Mouse (Mus musculus): Measurements from ENCODE around the gene Aqp12. TPM values are rescaled to one million over a fixed set of nuclear protein-coding genes. Genes with fewer than 3 reads are reported as not detected.

Aqp12 gene
- polyA plus RNA-seq, 1 experiment from 2014 or later: not detected

GRCm38 (mm10) chr1:93029387-93029786 is 23.3 kb downstream of the Aqp12 start:
- DNase-seq (ENCODE audit: low spot score): no peak
- Histone ChIP-seq H3K27me3 (ENCODE audit: insufficient read depth, poor library complexity, severe bottlenecking) (no peaks in the 10 kb centered on the region; the same call in 1 of the 2 replicates), H3K4me1 (peaks cover 20% of the 10 kb centered on the region), H3K27ac (no peak overlapping the region), H3K36me3 (no peaks in the 10 kb centered on the region), H3K9me3 (no peaks in the 10 kb centered on the region), H3K4me3 (no peak overlapping the region)
- 94% methylated on average over 10 of the region's 10 CpGs for WGBS

GRCm38 (mm10) chr1:93030060-93030459 is 23.9 kb downstream of the Aqp12 start:
- no peak for DNase-seq (ENCODE audit: low spot score)
- no peak overlapping the region for H3K27ac ChIP-seq
- H3K4me1 ChIP-seq: peaks cover 27% of the 10 kb centered on the region
- H3K27me3 ChIP-seq (ENCODE audit: insufficient read depth, poor library complexity, severe bottlenecking): no peaks in the 10 kb centered on the region; the same call in 1 of the 2 replicates
- 68% methylated on average over 2 of the region's 2 CpGs for WGBS
- no peaks in the 10 kb centered on the region for H3K36me3 ChIP-seq
- H3K9me3 ChIP-seq: no peaks in the 10 kb centered on the region
- H3K4me3 ChIP-seq: no peak overlapping the region

GRCm38 (mm10) chr1:93031199-93031598 is 25.1 kb downstream of the Aqp12 start:
- Histone ChIP-seq H3K27me3 (ENCODE audit: insufficient read depth, poor library complexity, severe bottlenecking) (no peaks in the 10 kb centered on the region), H3K4me1 (peaks cover 27% of the 10 kb centered on the region), H3K36me3 (no peaks in the 10 kb centered on the region), H3K9me3 (no peaks in the 10 kb centered on the region), H3K4me3 (no peak overlapping the region), H3K27ac (no peak overlapping the region)
- DNase-seq (ENCODE audit: low spot score): no peak
- WGBS: 61% methylated on average over 3 of the region's 3 CpGs

GRCm38 (mm10) chr1:93033989-93034388 is 27.9 kb downstream of the Aqp12 start:
- Histone ChIP-seq H3K27ac (peak overlapping the region; percentile 85), H3K4me3 (no peak overlapping the region), H3K27me3 (ENCODE audit: insufficient read depth, poor library complexity, severe bottlenecking) (no peaks in the 10 kb centered on the region), H3K4me1 (peaks cover 27% of the 10 kb centered on the region), H3K9me3 (peaks cover 2% of the 10 kb centered on the region; the same call in 1 of the 2 replicates), H3K36me3 (no peaks in the 10 kb centered on the region)
- 29% methylated on average over 8 of the region's 8 CpGs for WGBS
- DNase-seq (ENCODE audit: low spot score): peak; percentile 96

- 70% methylated on average over 4 of the region's 4 CpGs for WGBS
- Histone ChIP-seq H3K27me3 (ENCODE audit: insufficient read depth, poor library complexity, severe bottlenecking) (no peaks in the 10 kb centered on the region), H3K4me1 (peaks cover 27% of the 10 kb centered on the region), H3K27ac (no peak overlapping the region), H3K4me3 (no peak overlapping the region), H3K36me3 (no peaks in the 10 kb centered on the region), H3K9me3 (peaks cover 2% of the 10 kb centered on the region; the same call in 1 of the 2 replicates)
- no peak for DNase-seq (ENCODE audit: low spot score)
Measured at GRCm38 (mm10) chr1:93035981-93036380, 29.8 kb downstream of the Aqp12 start.

GRCm38 (mm10) chr1:93046153-93046789 is 40.1 kb downstream of the Aqp12 start:
- H3K27me3 ChIP-seq (ENCODE audit: insufficient read depth, poor library complexity, severe bottlenecking): peaks cover 15% of the 10 kb centered on the region; the same call in 1 of the 2 replicates
- H3K9me3 ChIP-seq: no peaks in the 10 kb centered on the region
- DNase-seq (ENCODE audit: low spot score): peak; percentile 86
- H3K36me3 ChIP-seq: no peaks in the 10 kb centered on the region
- 77% methylated on average over 10 of the region's 10 CpGs for WGBS
- no peak overlapping the region for H3K4me3 ChIP-seq
- peaks cover 2% of the 10 kb centered on the region; the same call in 1 of the 2 replicates for H3K4me1 ChIP-seq
- H3K27ac ChIP-seq: peak overlapping the region; percentile 47; the same call in 1 of the 2 replicates

GRCm38 (mm10) chr1:93050071-93050470 is 43.9 kb downstream of the Aqp12 start:
- Histone ChIP-seq H3K36me3 (no peaks in the 10 kb centered on the region), H3K9me3 (no peaks in the 10 kb centered on the region), H3K27ac (no peak overlapping the region), H3K4me3 (no peak overlapping the region), H3K4me1 (peaks cover 5% of the 10 kb centered on the region; the same call in 1 of the 2 replicates), H3K27me3 (ENCODE audit: insufficient read depth, poor library complexity, severe bottlenecking) (peaks cover 23% of the 10 kb centered on the region; the same call in 1 of the 2 replicates)
- WGBS: 81% methylated on average over 3 of the region's 3 CpGs
- no peak for DNase-seq (ENCODE audit: low spot score)

GRCm38 (mm10) chr1:93051124-93051833 is 45.1 kb downstream of the Aqp12 start:
- no peak for DNase-seq (ENCODE audit: low spot score)
- H3K4me3 ChIP-seq: no peak overlapping the region
- 70% methylated on average over 19 of the region's 23 CpGs for WGBS
- H3K27ac ChIP-seq: no peak overlapping the region
- peaks cover 5% of the 10 kb centered on the region; the same call in 1 of the 2 replicates for H3K4me1 ChIP-seq
- H3K27me3 ChIP-seq (ENCODE audit: insufficient read depth, poor library complexity, severe bottlenecking): peaks cover 21% of the 10 kb centered on the region; the same call in 1 of the 2 replicates
- H3K36me3 ChIP-seq: no peaks in the 10 kb centered on the region
- no peaks in the 10 kb centered on the region for H3K9me3 ChIP-seq

Other genes starting within 250 kb of the Aqp12 start
- 36.4 and 38.7 TPM in 2 replicates for gene Gpc1, start 174.7 kb upstream of the Aqp12 start, polyA plus RNA-seq (2016; fragmentation: Nextera tagmentation; extraction: Ambion mirVana)
- 0.06 and 0.18 TPM in 2 replicates for gene Ankmy1, start 103.4 kb upstream of the Aqp12 start, polyA plus RNA-seq (2016; fragmentation: Nextera tagmentation; extraction: Ambion mirVana)
- gene Dusp28, start 99.4 kb upstream of the Aqp12 start, polyA plus RNA-seq (2016; fragmentation: Nextera tagmentation; extraction: Ambion mirVana): 7.6 and 8.6 TPM in 2 replicates
- gene Rnpepl1, start 95.6 kb upstream of the Aqp12 start, polyA plus RNA-seq (2016; fragmentation: Nextera tagmentation; extraction: Ambion mirVana): 25.9 and 30.4 TPM in 2 replicates
- 19.4 and 25.4 TPM in 2 replicates for gene Capn10, start 72.0 kb upstream of the Aqp12 start, polyA plus RNA-seq (2016; fragmentation: Nextera tagmentation; extraction: Ambion mirVana)
- gene Gpr35, start 55.5 kb upstream of the Aqp12 start, polyA plus RNA-seq (2016; fragmentation: Nextera tagmentation; extraction: Ambion mirVana): 0.20 and 0.28 TPM in 2 replicates
- 5.1 and 5.4 TPM in 2 replicates for gene Kif1a, start 95.6 kb downstream of the Aqp12 start, polyA plus RNA-seq (2016; fragmentation: Nextera tagmentation; extraction: Ambion mirVana)
- gene Agxt, start 128.9 kb downstream of the Aqp12 start, polyA plus RNA-seq (2016; fragmentation: Nextera tagmentation; extraction: Ambion mirVana): 0.50 TPM in 1 of 2 replicates, not detected in the other
- 0.06 and 0.30 TPM in 2 replicates for gene 2310007B03Rik, start 154.6 kb downstream of the Aqp12 start, polyA plus RNA-seq (2016; fragmentation: Nextera tagmentation; extraction: Ambion mirVana)
- 0.14 and 0.30 TPM in 2 replicates for gene Crocc2, start 162.4 kb downstream of the Aqp12 start, polyA plus RNA-seq (2016; fragmentation: Nextera tagmentation; extraction: Ambion mirVana)
- gene Sned1, start 229.5 kb downstream of the Aqp12 start, polyA plus RNA-seq (2016; fragmentation: Nextera tagmentation; extraction: Ambion mirVana): 3.0 and 5.5 TPM in 2 replicates

Data from heart, embryonic 10.5 days (tissue).